Mouse (Mus musculus): ENCODE data around the gene Rhov. TPM values are rescaled to one million over a fixed set of nuclear protein-coding genes. Genes with fewer than 3 reads are reported as not detected.

Gene Rhov
- polyA plus RNA-seq, 1 experiment = 2.1 TPM

GRCm38 (mm10) chr2:119296756-119297155 lies 25.7 kb upstream of the Rhov start:
- Histone ChIP-seq H3K27ac (ENCODE audit: control insufficient read depth, insufficient read depth, low read depth, low read length, poor library complexity) (no peak overlapping the region), H3K4me3 (replicated peaks; ENCODE audit: control insufficient read depth, low read depth, low read length) (no peak overlapping the region), H3K4me1 (ENCODE audit: control insufficient read depth, insufficient read depth, low read length) (peaks cover 7% of the 10 kb centered on the region)
- TF ChIP-seq POLR2A (IDR thresholded peaks at IDR 0.05; ENCODE audit: borderline replicate concordance, control insufficient read depth, low read depth, low read length) (no peak), CTCF (IDR thresholded peaks at IDR 0.05; ENCODE audit: control insufficient read depth, insufficient read depth, low read length) (no peak)
- 59% methylated on average over 12 of the region's 12 CpGs for WGBS

GRCm38 (mm10) chr2:119294411-119294810 lies 23.3 kb upstream of the Rhov start:
- peaks cover 5% of the 10 kb centered on the region; the same call in 1 of the 2 replicates for H3K4me1 ChIP-seq (ENCODE audit: control insufficient read depth, insufficient read depth, low read length)
- no peak overlapping the region for H3K27ac ChIP-seq (ENCODE audit: control insufficient read depth, insufficient read depth, low read depth, low read length, poor library complexity)
- WGBS = 94% methylated on average over 18 of the region's 18 CpGs
- no peak overlapping the region for H3K4me3 ChIP-seq (replicated peaks; ENCODE audit: control insufficient read depth, low read depth, low read length)
- TF ChIP-seq POLR2A (IDR thresholded peaks at IDR 0.05; ENCODE audit: borderline replicate concordance, control insufficient read depth, low read depth, low read length) (no peak; the same call in 1 of the 2 replicates), CTCF (IDR thresholded peaks at IDR 0.05; ENCODE audit: control insufficient read depth, insufficient read depth, low read length) (no peak)

- peaks cover 5% of the 10 kb centered on the region; the same call in 1 of the 2 replicates for H3K4me1 ChIP-seq (ENCODE audit: control insufficient read depth, insufficient read depth, low read length)
- H3K4me3 ChIP-seq (replicated peaks; ENCODE audit: control insufficient read depth, low read depth, low read length) = no peak overlapping the region
- TF ChIP-seq CTCF (IDR thresholded peaks at IDR 0.05; ENCODE audit: control insufficient read depth, insufficient read depth, low read length) = no peak
- 89% methylated on average over 34 of the region's 34 CpGs for WGBS
- no peak overlapping the region for H3K27ac ChIP-seq (ENCODE audit: control insufficient read depth, insufficient read depth, low read depth, low read length, poor library complexity)
Observed at GRCm38 (mm10) chr2:119293776-119294390, 22.8 kb upstream of the Rhov start.

- TF ChIP-seq POLR2A (IDR thresholded peaks at IDR 0.05; ENCODE audit: borderline replicate concordance, control insufficient read depth, low read depth, low read length) (no peak), CTCF (IDR thresholded peaks at IDR 0.05; ENCODE audit: control insufficient read depth, insufficient read depth, low read length) (no peak)
- no peak overlapping the region for H3K27ac ChIP-seq (ENCODE audit: control insufficient read depth, insufficient read depth, low read depth, low read length, poor library complexity)
- peaks cover 2% of the 10 kb centered on the region; the same call in 1 of the 2 replicates for H3K4me1 ChIP-seq (ENCODE audit: control insufficient read depth, insufficient read depth, low read length)
- 94% methylated on average over 17 of the region's 17 CpGs for WGBS
- no peak overlapping the region for H3K4me3 ChIP-seq (replicated peaks; ENCODE audit: control insufficient read depth, low read depth, low read length)
Observed at GRCm38 (mm10) chr2:119293311-119293710, 22.2 kb upstream of the Rhov start.

- Histone ChIP-seq H3K4me3 (replicated peaks; ENCODE audit: control insufficient read depth, low read depth, low read length) (no peak overlapping the region), H3K4me1 (ENCODE audit: control insufficient read depth, insufficient read depth, low read length) (peaks cover 3% of the 10 kb centered on the region), H3K27ac (ENCODE audit: control insufficient read depth, insufficient read depth, low read depth, low read length, poor library complexity) (no peak overlapping the region)
- no peak for TF ChIP-seq POLR2A (IDR thresholded peaks at IDR 0.05; ENCODE audit: borderline replicate concordance, control insufficient read depth, low read depth, low read length)
- no peak for TF ChIP-seq CTCF (IDR thresholded peaks at IDR 0.05; ENCODE audit: control insufficient read depth, insufficient read depth, low read length)
- 88% methylated on average over 17 of the region's 17 CpGs for WGBS
Observed at GRCm38 (mm10) chr2:119292852-119293251, 21.8 kb upstream of the Rhov start.

GRCm38 (mm10) chr2:119292281-119292680 lies 21.2 kb upstream of the Rhov start:
- WGBS = 89% methylated on average over 5 of the region's 5 CpGs

GRCm38 (mm10) chr2:119289014-119289416 lies 17.9 kb upstream of the Rhov start:
- Histone ChIP-seq H3K4me1 (ENCODE audit: control insufficient read depth, insufficient read depth, low read length) (peaks cover 1% of the 10 kb centered on the region; the same call in 1 of the 2 replicates), H3K4me3 (replicated peaks; ENCODE audit: control insufficient read depth, low read depth, low read length) (peak overlapping the region; percentile 88), H3K27ac (ENCODE audit: control insufficient read depth, insufficient read depth, low read depth, low read length, poor library complexity) (peak overlapping the region; percentile 87)
- no peak for TF ChIP-seq POLR2A (IDR thresholded peaks at IDR 0.05; ENCODE audit: borderline replicate concordance, control insufficient read depth, low read depth, low read length)
- no peak for TF ChIP-seq CTCF (IDR thresholded peaks at IDR 0.05; ENCODE audit: control insufficient read depth, insufficient read depth, low read length)
- WGBS = 0% methylated on average over 11 of the region's 11 CpGs

More at GRCm38 (mm10) chr2:119292281-119292680, 21.2 kb upstream of the Rhov start:
- TF ChIP-seq CTCF (IDR thresholded peaks at IDR 0.05; ENCODE audit: control insufficient read depth, insufficient read depth, low read length) (no peak), POLR2A (IDR thresholded peaks at IDR 0.05; ENCODE audit: borderline replicate concordance, control insufficient read depth, low read depth, low read length) (no peak)
- Histone ChIP-seq H3K27ac (ENCODE audit: control insufficient read depth, insufficient read depth, low read depth, low read length, poor library complexity) (no peak overlapping the region), H3K4me3 (replicated peaks; ENCODE audit: control insufficient read depth, low read depth, low read length) (no peak overlapping the region), H3K4me1 (ENCODE audit: control insufficient read depth, insufficient read depth, low read length) (peaks cover 4% of the 10 kb centered on the region)

- peak; percentile 95 for TF ChIP-seq CTCF (IDR thresholded peaks at IDR 0.05; ENCODE audit: control insufficient read depth, insufficient read depth, low read length)
- TF ChIP-seq POLR2A (IDR thresholded peaks at IDR 0.05; ENCODE audit: borderline replicate concordance, control insufficient read depth, low read depth, low read length) = peak; percentile 81; the same call in 1 of the 2 replicates
- WGBS = under 1% methylated on average over 31 of the region's 31 CpGs
- Histone ChIP-seq H3K4me1 (ENCODE audit: control insufficient read depth, insufficient read depth, low read length) (peaks cover 1% of the 10 kb centered on the region; the same call in 1 of the 2 replicates), H3K4me3 (replicated peaks; ENCODE audit: control insufficient read depth, low read depth, low read length) (peak within 1 kb of the TSS; percentile 88), H3K27ac (ENCODE audit: control insufficient read depth, insufficient read depth, low read depth, low read length, poor library complexity) (peak within 1 kb of the TSS; percentile 87)
Observed at GRCm38 (mm10) chr2:119288270-119288882, 17.3 kb upstream of the Rhov start, which contains the start of gene Vps18. Gene Vps18 (plus strand): TSS chr2:119288740.
